Mouse (Mus musculus) heart, postnatal 0 days (tissue): ENCODE measurements around the gene Sema5a. TPM values are rescaled to one million over a fixed set of nuclear protein-coding genes. Genes with fewer than 3 reads are reported as not detected.
"Not testable (repeated sequence)": the region's sequence is repeated elsewhere in the genome, so short reads cannot be mapped to it uniquely, and the experiment has no call there.

Source experiments
- ATAC-seq: fragments of 200-750 bp; cut with Nextera tagmentation; 2 replicates; pipeline ENCODE4 v1.8.0; 2017; ENCODE audit warnings: low read depth, moderate number of reproducible peaks, moderate library complexity; ENCODE audit not compliant: insufficient read depth
- DNase-seq: peaks from one replicate; pipeline ENCODE4 v3.0.0-alpha.2; 2016; ENCODE audit warnings: low spot score
- H3K27ac ChIP-seq: fragments of 300-500 bp; sonication (generic); 2 replicates; pipeline ENCODE4 v1.5.1; 2014; ENCODE audit warnings: low read depth, mild to moderate bottlenecking
- H3K27me3 ChIP-seq: fragments of 300-500 bp; sonication (generic); 2 replicates; pipeline ENCODE4 v1.6.1; 2014; ENCODE audit warnings: low read length, mixed read lengths; ENCODE audit not compliant: control insufficient read depth, insufficient read depth
- H3K36me3 ChIP-seq: fragments of 300-500 bp; sonication (generic); replicated peaks from 2 replicates; pipeline ENCODE4 v1.6.1; 2014; ENCODE audit warnings: low read length, mixed read lengths; ENCODE audit not compliant: control insufficient read depth, insufficient read depth
- H3K4me1 ChIP-seq: fragments of 300-500 bp; sonication (generic); 2 replicates; pipeline ENCODE4 v1.6.1; 2014; ENCODE audit warnings: antibody characterized with exemption; ENCODE audit not compliant: control insufficient read depth, insufficient read depth
- H3K4me2 ChIP-seq: fragments of 300-500 bp; sonication (generic); 2 replicates; pipeline ENCODE4 v1.6.1; 2014; ENCODE audit warnings: low read depth, mild to moderate bottlenecking, low read length, moderate library complexity
- H3K4me3 ChIP-seq: fragments of 300-500 bp; sonication (generic); 2 replicates; pipeline ENCODE4 v1.5.1; 2014; ENCODE audit warnings: low read depth, low read length
- H3K9ac ChIP-seq: fragments of 300-500 bp; sonication (generic); replicated peaks from 2 replicates; pipeline ENCODE4 v1.6.1; 2014; ENCODE audit warnings: low read depth, low read length, mixed read lengths
- H3K9me3 ChIP-seq: fragments of 300-500 bp; sonication (generic); replicated peaks from 2 replicates; pipeline ENCODE4 v1.6.1; 2016; ENCODE audit warnings: low read length; ENCODE audit not compliant: control insufficient read depth
- CTCF ChIP-seq: IDR thresholded peaks from 2 replicates; pipeline ENCODE4 v1.5.1; 2016; ENCODE audit warnings: antibody characterized with exemption, control low read depth, low read depth
- EP300 ChIP-seq: IDR thresholded peaks from 2 replicates; pipeline ENCODE4 v1.6.1; 2016; ENCODE audit warnings: antibody characterized with exemption, low read depth
- WGBS: fragments of 180-500 bp; shearing (Covaris S2); extraction: QIAGEN DNeasy Blood & Tissue Kit; methylation state at CpG from one replicate; pipeline ENCODE4 v1.1.7; 2014; 5-methylcytosine and 5-hydroxymethylcytosine counted together
- polyA plus RNA-seq: library from polyadenylated mRNA; unstranded; fragments of >200 nt; fragmentation: Nextera tagmentation; extraction: Ambion mirVana; gene quantifications from 2 replicates; pipeline ENCODE4 v1.2.1, GENCODE M21; 2015
- total RNA-seq: library from RNA; depleted of rRNA; stranded (reverse); fragments of >200 nt; gene quantifications from 2 replicates; pipeline ENCODE4 v1.2.3, GENCODE M21; 2014; ENCODE audit warnings: low replicate concordance

Sema5a gene
- total and polyA plus RNA-seq, 2 experiments from 2014 or later = 3.7 to 11.5 TPM

DNA sequence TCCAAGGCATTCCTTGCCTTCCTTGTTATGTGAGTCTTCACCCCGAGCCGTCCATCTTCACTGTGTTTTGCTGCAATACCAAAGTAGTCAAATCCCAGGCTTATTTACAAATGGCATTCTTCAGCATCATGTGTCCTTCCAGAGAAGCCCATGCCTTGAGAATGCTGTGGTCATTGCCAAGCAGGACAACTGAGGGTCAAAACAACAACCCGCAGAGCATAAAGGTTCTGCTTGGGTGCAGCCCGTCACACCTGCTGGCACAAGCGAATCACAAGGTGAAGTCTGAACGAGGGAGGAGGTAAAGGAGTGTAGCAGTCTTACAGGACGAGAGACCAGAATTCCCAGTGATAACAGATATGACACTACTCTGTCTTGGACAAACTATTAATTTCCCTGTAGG is 21.6 kb upstream of the Sema5a start:
- no peak for TF ChIP-seq CTCF
- TF ChIP-seq EP300 = no peak
- WGBS = 81% methylated on average over 7 of the region's 7 CpGs
- no peak overlapping the region for H3K4me2 ChIP-seq

DNA sequence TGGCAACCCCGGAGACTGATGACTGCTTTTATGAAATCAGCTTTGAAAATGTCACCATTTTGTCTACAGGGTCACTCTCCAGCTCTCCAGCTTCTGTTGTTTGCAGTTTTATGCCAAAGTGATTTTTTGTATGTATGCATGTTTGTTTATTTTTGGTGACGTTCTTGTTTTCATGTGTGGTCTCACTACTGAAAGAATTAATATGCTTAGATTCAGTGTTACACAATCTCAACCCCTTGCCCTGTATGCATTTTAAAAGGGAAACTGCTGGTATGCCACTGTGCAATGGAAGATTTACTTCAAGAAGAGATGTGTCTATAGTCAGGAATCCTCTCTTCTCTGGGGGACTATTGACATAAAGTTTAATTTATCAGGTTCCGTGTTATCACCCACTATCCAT is 19.2 kb upstream of the Sema5a start:
- H3K36me3 ChIP-seq = no peaks in the 10 kb centered on the region
- no peak overlapping the region for H3K27ac ChIP-seq
- no peak overlapping the region for H3K9ac ChIP-seq
- no peak overlapping the region for H3K4me3 ChIP-seq
- H3K27me3 ChIP-seq = no peaks in the 10 kb centered on the region
- no peaks in the 10 kb centered on the region for H3K9me3 ChIP-seq
- TF ChIP-seq CTCF (no peak), EP300 (no peak)
- no peak for ATAC-seq
- no peak for DNase-seq
- H3K4me2 ChIP-seq = no peak overlapping the region
- 68% methylated on average over 3 of the region's 3 CpGs for WGBS
- H3K4me1 ChIP-seq = no peaks in the 10 kb centered on the region

More for the DNA sequence above, 21.6 kb upstream of the Sema5a start:
- DNase-seq (no peak), ATAC-seq (no peak)
- H3K4me3 ChIP-seq = no peak overlapping the region
- no peaks in the 10 kb centered on the region for H3K27me3 ChIP-seq
- no peaks in the 10 kb centered on the region for H3K9me3 ChIP-seq
- H3K4me1 ChIP-seq = no peaks in the 10 kb centered on the region
- no peaks in the 10 kb centered on the region for H3K36me3 ChIP-seq
- H3K27ac ChIP-seq = no peak overlapping the region
- H3K9ac ChIP-seq = no peak overlapping the region

DNA sequence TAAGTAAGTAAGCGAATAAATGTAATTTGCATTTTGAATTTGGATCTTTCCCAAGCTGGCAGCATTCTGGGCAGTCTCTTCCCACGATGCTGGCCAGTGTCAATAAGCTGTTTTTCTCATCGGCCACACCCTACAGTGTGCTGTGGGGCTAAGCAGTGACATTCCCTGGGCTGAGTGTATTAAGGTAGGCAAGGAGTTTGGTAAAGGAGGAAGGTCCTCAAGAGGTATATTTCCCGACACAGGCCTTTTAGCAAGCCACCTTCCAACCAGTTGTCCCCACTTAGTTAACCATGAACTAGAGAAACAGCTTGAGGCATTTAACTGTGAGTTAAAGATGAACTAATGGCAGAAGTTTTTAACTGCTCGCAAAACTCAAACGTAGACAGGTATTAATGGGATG is 18.2 kb upstream of the Sema5a start:
- Histone ChIP-seq H3K27ac (no peak overlapping the region), H3K27me3 (no peaks in the 10 kb centered on the region), H3K9me3 (no peaks in the 10 kb centered on the region), H3K4me3 (no peak overlapping the region), H3K4me2 (no peak overlapping the region), H3K36me3 (no peaks in the 10 kb centered on the region), H3K4me1 (no peaks in the 10 kb centered on the region), H3K9ac (no peak overlapping the region)
- TF ChIP-seq CTCF (no peak), EP300 (no peak)
- no peak for DNase-seq
- ATAC-seq = no peak
- WGBS = 80% methylated on average over 6 of the region's 6 CpGs

DNA sequence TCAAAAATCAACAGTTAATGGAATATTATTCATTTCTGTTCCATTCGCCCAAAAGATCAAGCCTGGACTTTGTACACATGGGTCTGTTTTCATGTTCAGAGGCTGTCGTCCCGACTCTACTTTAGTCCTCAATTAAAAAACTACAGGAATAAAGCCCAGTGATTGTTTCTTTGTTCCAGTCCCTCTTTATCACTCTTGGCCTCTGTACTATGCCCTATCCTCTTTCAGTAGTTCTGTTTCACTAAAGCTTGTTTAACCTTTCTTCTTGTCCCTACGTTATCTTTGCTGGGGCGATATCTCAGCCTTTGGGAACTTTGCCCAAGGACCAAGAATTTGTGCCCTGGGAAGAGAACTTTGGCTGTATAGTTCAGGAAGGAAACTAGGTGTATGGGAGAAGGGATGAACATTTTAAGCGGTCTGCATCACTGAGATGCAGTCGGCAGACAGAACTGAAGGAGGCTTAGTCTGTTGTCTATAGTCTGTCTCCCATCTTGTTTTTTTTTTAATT is 17.7 kb upstream of the Sema5a start:
- no peaks in the 10 kb centered on the region for H3K9me3 ChIP-seq
- H3K36me3 ChIP-seq = no peaks in the 10 kb centered on the region
- no peaks in the 10 kb centered on the region for H3K4me1 ChIP-seq
- TF ChIP-seq CTCF (no peak), EP300 (no peak)
- no peak for ATAC-seq
- no peak overlapping the region for H3K9ac ChIP-seq
- H3K4me3 ChIP-seq = no peak overlapping the region
- no peak overlapping the region for H3K4me2 ChIP-seq
- H3K27ac ChIP-seq = no peak overlapping the region
- no peak for DNase-seq
- H3K27me3 ChIP-seq = no peaks in the 10 kb centered on the region
- 60% methylated on average over 7 of the region's 7 CpGs for WGBS

DNA sequence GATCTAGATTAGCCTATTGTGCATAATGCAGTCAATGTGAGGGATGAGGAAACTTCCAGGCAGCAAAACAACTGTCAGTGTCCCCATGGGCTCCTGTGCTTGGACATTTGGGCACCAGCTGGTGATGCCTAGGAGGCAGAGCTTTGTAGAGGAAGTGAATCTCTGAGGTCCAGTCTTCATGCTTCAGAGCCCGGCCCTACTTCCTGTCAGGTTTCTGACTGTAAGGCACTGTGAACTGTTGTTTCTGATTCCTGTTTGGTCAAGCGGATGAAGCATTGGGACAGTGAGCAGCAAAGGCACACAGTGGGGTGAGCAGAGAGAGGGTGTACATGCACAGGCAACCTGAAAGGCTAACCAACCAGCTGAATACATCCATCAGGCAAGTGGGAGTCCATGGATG is 14.5 kb upstream of the Sema5a start:
- Histone ChIP-seq H3K27ac (no peak overlapping the region), H3K9ac (no peak overlapping the region), H3K27me3 (no peaks in the 10 kb centered on the region), H3K4me3 (no peak overlapping the region), H3K9me3 (no peaks in the 10 kb centered on the region), H3K4me2 (no peak overlapping the region), H3K4me1 (0 out of 2 replicates have a peak, but pooled peaks cover 3% of the 10 kb centered on the region), H3K36me3 (no peaks in the 10 kb centered on the region)
- ATAC-seq = no peak
- DNase-seq = no peak
- 86% methylated on average over 2 of the region's 2 CpGs for WGBS
- TF ChIP-seq EP300 = no peak
- no peak for TF ChIP-seq CTCF

DNA sequence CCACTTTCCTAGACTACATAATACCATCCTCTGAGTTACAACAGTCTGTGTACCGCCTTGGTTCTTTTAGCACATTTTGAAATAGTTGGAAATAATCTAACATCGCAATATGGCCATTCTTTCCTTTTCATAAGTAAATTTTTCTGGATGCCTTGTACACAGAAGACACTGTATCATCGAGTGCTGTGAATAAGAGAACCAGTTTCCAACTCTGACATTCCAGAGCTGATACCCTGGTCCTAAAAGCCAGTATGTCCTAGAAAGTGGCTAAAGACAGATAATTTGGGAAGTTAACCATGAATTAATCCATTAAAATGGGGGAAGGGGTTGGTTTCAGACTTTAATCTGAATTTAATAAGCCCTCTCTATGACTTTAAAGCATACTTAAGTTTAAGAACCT is 12.4 kb upstream of the Sema5a start:
- Histone ChIP-seq H3K4me2 (no peak overlapping the region), H3K9ac (no peak overlapping the region), H3K4me1 (0 out of 2 replicates have a peak, but pooled peaks cover 3% of the 10 kb centered on the region), H3K36me3 (no peaks in the 10 kb centered on the region), H3K9me3 (no peaks in the 10 kb centered on the region), H3K27me3 (no peaks in the 10 kb centered on the region), H3K4me3 (no peak overlapping the region), H3K27ac (peak overlapping the region; percentile 25)
- DNase-seq (no peak), ATAC-seq (no peak)
- TF ChIP-seq EP300 (no peak), CTCF (no peak)
- 70% methylated on average over 3 of the region's 3 CpGs for WGBS

DNA sequence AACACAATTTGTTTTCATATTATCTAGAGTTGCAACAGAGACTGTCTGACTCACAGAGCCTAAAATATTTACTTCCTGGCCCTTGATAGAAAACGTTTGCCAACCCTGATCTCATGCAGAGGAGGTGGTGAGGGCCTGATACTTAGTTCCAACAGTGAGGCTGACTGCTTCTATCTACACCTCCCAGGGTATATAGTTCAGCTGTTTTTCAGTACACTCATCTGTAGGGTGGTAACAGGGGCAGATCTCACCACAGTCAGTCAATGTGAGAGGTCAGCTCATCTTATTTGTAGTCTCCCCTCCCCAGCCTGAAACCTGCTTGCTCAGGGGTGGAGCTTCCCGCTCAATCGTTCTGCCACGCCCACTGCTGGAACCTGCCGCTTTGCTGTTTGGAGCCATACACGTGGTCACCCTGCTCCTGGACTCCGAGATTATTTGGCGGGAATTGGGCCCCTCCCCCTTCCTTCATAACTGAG is 11.9 kb upstream of the Sema5a start:
- not testable (repeated sequence) for H3K9ac ChIP-seq, H3K4me3 ChIP-seq, H3K4me1 ChIP-seq, H3K9me3 ChIP-seq, H3K27me3 ChIP-seq, H3K36me3 ChIP-seq
- Histone ChIP-seq H3K27ac (peak overlapping the region; percentile 25; the same call in 1 of the 2 replicates), H3K4me2 (peak overlapping the region; percentile 23; the same call in 1 of the 2 replicates)
- DNase-seq = peak; percentile 74
- WGBS = 6% methylated on average over 8 of the region's 8 CpGs
- peak; percentile 87 for ATAC-seq
